Mouse (Mus musculus) left cerebral cortex, adult 9 months (tissue): ENCODE measurements around the gene Lrrc39.
A peak's percentile ranks its signal among the peaks of the same experiment; 100 is the strongest.
"Not testable (repeated sequence)": the region's sequence is repeated elsewhere in the genome, so short reads cannot be mapped to it uniquely, and the experiment has no call there.

Source experiments
- DNase-seq, 2 experiments: peaks; one replicate each; pipeline ENCODE4 v3.0.0; 2022; ENCODE audit warnings: low spot score in 2 of 2

Lrrc39 gene

DNA sequence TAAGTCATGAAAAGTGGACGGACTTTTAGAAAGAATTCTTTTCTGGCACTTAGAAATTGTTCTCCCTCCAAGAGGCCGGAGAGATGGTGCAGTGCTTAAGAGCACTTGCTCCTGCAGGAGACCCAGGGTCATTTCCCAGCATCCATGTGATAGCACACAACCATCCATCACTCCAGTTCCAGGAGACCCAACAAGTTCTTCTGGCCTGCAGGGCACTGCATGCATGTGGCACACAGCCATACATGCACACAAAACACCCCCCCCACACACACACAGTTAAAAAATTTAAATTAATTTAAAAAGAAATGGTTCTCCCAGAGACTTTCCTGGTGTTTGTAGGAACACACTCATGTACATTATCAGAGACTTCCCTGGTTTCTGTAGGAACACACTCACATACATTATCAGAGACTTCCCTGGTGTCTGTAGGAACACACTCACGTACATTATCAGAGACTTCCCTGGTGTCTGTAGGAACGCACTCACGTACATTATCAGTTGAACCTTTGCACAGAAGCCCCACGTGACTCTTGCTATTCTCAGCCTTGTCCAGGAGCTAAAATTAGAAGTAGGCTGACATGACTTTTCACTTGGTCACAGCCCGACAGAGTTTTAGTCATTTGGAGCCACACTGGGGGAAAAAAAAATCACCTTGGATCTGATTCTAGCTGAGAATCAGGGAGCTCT lies at the start of gene Lrrc39:
TSS of gene Lrrc39 (plus strand) at position 566 of the 687 bp plus-strand sequence.
- DNase-seq = no peak

DNA sequence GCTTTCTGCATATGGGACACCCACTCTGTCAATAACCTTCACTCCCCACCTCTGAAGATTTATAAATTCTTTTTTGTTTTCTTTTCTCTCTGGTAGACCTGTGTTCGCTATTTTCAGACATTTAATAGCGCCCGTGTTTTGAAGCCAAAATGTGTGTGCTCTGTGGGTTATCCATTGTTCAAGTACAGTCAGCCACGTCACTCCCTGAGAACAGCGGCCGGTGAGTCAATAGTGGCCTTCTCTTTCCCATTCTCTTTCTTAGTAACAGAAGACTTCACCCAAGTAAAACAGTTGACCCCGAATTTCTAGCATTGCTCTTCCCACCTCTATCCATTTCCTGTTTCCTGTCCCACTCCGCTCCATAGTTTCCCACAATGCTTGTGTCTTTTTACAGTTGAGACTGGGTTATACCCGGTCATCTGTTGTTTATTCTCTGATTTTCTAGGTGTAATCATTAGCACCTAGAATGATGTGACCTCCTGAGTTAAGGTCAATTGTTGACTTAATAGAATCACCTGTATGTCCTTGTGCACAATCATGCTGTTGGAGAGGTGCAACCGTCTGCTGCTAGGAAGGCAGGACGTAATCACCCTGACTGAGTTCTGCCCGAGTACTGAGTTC lies 42.5 kb upstream of the Lrrc39 start:
- DNase-seq = no peak

- DNase-seq = no peak
Measured at GRCm38 (mm10) chr3:116529741-116530140, 33.0 kb upstream of the Lrrc39 start.

- peak in 1 of 2 experiments; percentile 34 for DNase-seq
Measured at GRCm38 (mm10) chr3:116530826-116531225, 31.9 kb upstream of the Lrrc39 start.

GRCm38 (mm10) chr3:116536428-116537199 lies 26.2 kb upstream of the Lrrc39 start:
- no peak for DNase-seq

DNA sequence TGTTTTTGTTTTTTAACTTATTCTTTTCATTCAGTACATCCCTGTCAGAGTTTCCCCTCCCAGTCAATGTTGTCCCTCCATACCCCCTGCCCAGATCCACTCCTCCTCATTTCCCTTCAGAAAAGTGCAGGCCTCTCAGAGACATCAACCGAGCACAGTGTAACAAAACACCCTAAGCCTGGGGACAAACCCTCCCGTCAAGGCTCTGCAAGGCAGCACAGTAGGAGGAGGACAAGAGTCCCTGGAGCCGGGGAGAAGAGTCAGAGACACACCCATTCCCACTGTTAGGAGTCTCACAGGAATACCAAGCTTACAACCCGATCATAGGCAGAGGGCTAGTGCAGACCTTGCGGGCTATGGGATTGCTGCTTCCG lies 25.6 kb upstream of the Lrrc39 start:
- no peak for DNase-seq

DNA sequence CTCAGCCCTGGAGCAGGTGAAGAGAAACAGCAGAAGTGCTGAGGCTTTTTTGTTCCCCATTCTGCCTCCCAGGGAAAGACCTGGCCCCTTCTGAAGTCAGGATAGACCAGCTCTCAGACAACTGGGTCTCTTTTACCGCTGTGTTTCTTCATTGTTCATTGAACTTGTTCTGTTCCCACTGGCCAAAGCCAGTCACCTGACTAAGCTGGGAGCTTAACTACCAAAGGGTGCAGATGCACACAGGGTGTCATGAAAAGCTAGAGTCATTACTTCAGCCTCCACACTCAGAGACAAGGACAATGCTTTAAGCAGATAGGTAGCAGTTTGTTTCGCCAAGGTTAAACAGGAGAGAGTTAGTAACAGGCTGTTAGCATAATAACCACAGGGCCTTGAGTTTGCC lies 20.7 kb upstream of the Lrrc39 start:
- no peak for DNase-seq

GRCm38 (mm10) chr3:116542532-116542931 lies 20.2 kb upstream of the Lrrc39 start:
- no peak for DNase-seq

GRCm38 (mm10) chr3:116547430-116547829 lies 15.3 kb upstream of the Lrrc39 start:
- no peak for DNase-seq

DNA sequence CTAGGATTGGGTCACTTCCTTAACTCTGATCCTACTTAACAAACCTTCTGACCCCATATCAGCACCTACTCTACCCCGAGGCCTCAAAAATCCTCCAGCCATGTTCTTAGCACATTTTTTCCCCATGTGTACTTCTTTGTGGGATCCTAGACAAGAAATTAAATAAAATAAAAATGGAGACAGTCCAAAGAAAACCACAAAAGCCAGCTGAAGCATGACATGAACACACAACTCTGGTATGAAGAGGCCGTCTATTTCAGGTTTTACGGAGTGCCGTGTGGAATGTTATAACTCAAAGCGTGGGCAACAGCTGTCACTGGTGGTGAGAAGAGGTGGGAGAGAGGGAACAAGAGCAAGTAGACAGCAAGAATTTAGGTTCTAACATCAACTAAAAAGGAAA lies 11.4 kb upstream of the Lrrc39 start:
- peak in 1 of 2 experiments; percentile 12 for DNase-seq

DNA sequence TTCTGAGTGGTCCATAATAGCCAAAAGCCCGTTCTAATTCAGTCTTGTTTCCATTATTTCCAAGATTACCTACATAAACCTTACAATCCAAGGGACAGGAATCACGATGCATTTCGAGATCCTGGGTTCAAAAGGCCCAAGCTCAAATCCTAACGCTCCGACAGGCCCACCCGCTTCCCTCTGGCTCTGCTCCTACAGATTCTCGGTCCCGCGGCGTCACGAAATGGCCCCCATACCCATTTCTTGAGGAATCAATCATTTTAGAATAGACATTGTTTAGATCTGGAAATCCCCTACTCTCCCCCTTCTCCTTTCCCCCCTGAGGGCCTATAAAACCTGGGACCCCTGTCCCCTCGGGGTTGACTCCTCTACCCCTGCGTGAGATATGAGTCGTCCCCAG lies 1.5 kb upstream of the Lrrc39 start:
- not testable (repeated sequence) for DNase-seq

GRCm38 (mm10) chr3:116563095-116563492 lies 321 bp downstream of the Lrrc39 start:
- DNase-seq = no peak

GRCm38 (mm10) chr3:116570628-116571027 lies 7.9 kb downstream of the Lrrc39 start:
- DNase-seq = no peak

DNA sequence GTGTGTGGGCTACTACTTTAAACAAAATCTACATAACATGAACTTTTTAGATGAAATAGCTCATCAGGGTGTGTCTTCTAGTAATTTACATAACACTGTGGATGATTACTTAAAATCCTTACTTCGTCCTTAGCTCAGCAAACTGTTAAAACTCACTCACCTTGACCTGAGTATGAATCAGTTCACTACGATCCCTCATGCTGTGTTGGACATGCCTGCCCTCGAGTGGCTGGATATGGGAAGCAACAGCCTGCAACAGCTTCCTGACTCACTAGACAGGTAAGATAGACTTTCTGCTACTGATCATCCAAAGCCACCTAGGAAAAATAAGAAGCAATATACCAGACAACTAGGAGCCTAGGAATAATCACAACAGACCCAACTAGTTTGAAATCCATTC lies 14.5 kb downstream of the Lrrc39 start:
- no peak for DNase-seq

- peak; percentile 25 to 58 for DNase-seq
Measured at GRCm38 (mm10) chr3:116582201-116582600, 19.4 kb downstream of the Lrrc39 start.

- no peak for DNase-seq
Measured at GRCm38 (mm10) chr3:116594076-116594727, 31.4 kb downstream of the Lrrc39 start.

DNA sequence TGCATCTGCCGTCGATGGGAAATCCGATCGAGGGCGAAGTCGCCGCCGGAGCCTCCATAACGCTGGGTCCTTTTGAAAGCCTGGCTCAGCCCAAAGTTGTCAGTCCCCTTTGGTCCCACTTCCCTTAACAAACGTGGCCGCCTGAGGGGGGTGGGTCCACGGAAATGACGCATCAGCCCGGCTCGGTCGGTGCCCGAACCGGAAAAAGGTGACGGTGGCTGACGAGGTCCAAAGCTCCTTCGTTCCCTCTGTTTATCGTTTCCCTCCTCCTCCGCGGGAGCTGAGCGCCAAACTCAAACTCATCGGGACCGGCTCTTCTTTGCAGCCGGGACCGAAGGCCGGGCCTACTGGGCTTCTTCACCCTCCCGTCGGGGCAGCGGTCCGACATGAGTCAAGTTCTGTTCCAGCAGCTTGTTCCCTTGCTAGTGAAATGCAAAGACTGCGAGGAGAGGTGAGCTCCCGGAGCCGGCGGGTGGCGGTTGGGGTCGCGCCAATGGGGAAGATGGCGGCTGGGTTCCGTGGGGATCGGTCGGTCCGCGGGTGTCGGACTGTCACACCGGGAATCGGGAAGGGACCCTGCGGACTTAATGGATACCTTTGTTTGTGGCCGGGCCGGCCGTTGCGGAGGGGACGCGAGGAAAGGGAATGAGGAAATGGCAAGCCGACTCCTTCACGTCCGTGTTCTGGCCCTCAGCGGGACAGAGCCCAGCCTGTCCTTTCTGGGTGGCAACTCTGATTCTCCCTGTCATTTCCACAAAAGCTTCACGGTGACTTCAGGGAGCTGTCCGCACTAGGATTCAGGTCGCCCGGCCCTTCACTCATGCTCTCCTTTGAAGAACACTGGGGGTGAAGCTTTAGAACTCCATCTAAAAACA lies 32.2 kb downstream of the Lrrc39 start, which contains the start of gene Sass6:
TSS of gene Sass6 (plus strand) at position 255 of the 875 bp plus-strand sequence.
- peak; percentile 83 to 98 for DNase-seq

GRCm38 (mm10) chr3:116595603-116595991 lies 32.8 kb downstream of the Lrrc39 start:
- DNase-seq = no peak

GRCm38 (mm10) chr3:116599705-116600104 lies 36.9 kb downstream of the Lrrc39 start:
- no peak for DNase-seq

GRCm38 (mm10) chr3:116601005-116601404 lies 38.2 kb downstream of the Lrrc39 start:
- DNase-seq = no peak

- DNase-seq = no peak
Measured at GRCm38 (mm10) chr3:116601781-116602180, 39.0 kb downstream of the Lrrc39 start.
